Mouse (Mus musculus): Measurements from ENCODE around the gene Ppp1r13l. TPM values are rescaled to one million over a fixed set of nuclear protein-coding genes. Genes with fewer than 3 reads are reported as not detected.
A peak's percentile ranks its signal among the peaks of the same experiment; 100 is the strongest.

Gene Ppp1r13l
- polyA plus RNA-seq, 1 experiment: 21.5 TPM

- H3K27me3 ChIP-seq (ENCODE audit: control insufficient read depth, insufficient read depth, insufficient read length): no peaks in the 10 kb centered on the region
- TF ChIP-seq USF1 (IDR thresholded peaks at IDR 0.05; ENCODE audit: low read depth): no peak
- peaks cover 17% of the 10 kb centered on the region for H3K36me3 ChIP-seq (ENCODE audit: control insufficient read depth, insufficient read depth)
- H3ac ChIP-seq (ENCODE audit: control insufficient read depth, insufficient read length, low read depth): no peak overlapping the region
- H3K4me3 ChIP-seq (ENCODE audit: insufficient read depth, poor library complexity, severe bottlenecking): no peak overlapping the region
- peaks cover 34% of the 10 kb centered on the region for H3K79me2 ChIP-seq (ENCODE audit: control insufficient read depth, insufficient read depth)
- H3K79me3 ChIP-seq (ENCODE audit: low read depth): peaks cover 15% of the 10 kb centered on the region
These were observed 3.2 kb upstream of the Ppp1r13l start for GRCm38 (mm10) chr7:19356311-19356710.

- peak overlapping the region; percentile 21 for H3ac ChIP-seq (ENCODE audit: control insufficient read depth, insufficient read length, low read depth)
- peak overlapping the region; percentile 61 for H3K4me3 ChIP-seq (ENCODE audit: insufficient read depth, poor library complexity, severe bottlenecking)
- H3K79me2 ChIP-seq (ENCODE audit: control insufficient read depth, insufficient read depth): peaks cover 42% of the 10 kb centered on the region
- peaks cover 15% of the 10 kb centered on the region for H3K79me3 ChIP-seq (ENCODE audit: low read depth)
- H3K36me3 ChIP-seq (ENCODE audit: control insufficient read depth, insufficient read depth): peaks cover 11% of the 10 kb centered on the region
- TF ChIP-seq CTCF (IDR thresholded peaks at IDR 0.05; ENCODE audit: control insufficient read depth, insufficient read depth, insufficient read length): no peak
- TF ChIP-seq USF1 (IDR thresholded peaks at IDR 0.05; ENCODE audit: low read depth): no peak
- TF ChIP-seq MYOG (IDR thresholded peaks at IDR 0.05; ENCODE audit: control insufficient read depth, extremely low read depth, insufficient read length): no peak
- TF ChIP-seq MAX (IDR thresholded peaks at IDR 0.05): no peak
- TF ChIP-seq MYOD1 (IDR thresholded peaks at IDR 0.05; ENCODE audit: control insufficient read depth, insufficient read length, low read depth): no peak
- TF ChIP-seq FOSL1 (IDR thresholded peaks at IDR 0.05; ENCODE audit: insufficient read depth, low read length, poor library complexity, severe bottlenecking): no peak
- TF ChIP-seq CEBPB (IDR thresholded peaks at IDR 0.05; ENCODE audit: low read depth): no peak
- no peaks in the 10 kb centered on the region for H3K27me3 ChIP-seq (ENCODE audit: control insufficient read depth, insufficient read depth, insufficient read length)
These were observed 1.9 kb upstream of the Ppp1r13l start for GRCm38 (mm10) chr7:19357381-19358375.

- Histone ChIP-seq H3ac (ENCODE audit: control insufficient read depth, insufficient read length, low read depth) (peak overlapping the region; percentile 31), H3K79me2 (ENCODE audit: control insufficient read depth, insufficient read depth) (peaks cover 44% of the 10 kb centered on the region), H3K27me3 (ENCODE audit: control insufficient read depth, insufficient read depth, insufficient read length) (no peaks in the 10 kb centered on the region), H3K36me3 (ENCODE audit: control insufficient read depth, insufficient read depth) (peaks cover 9% of the 10 kb centered on the region), H3K79me3 (ENCODE audit: low read depth) (peaks cover 15% of the 10 kb centered on the region), H3K4me3 (ENCODE audit: insufficient read depth, poor library complexity, severe bottlenecking) (peak overlapping the region; percentile 61)
- TF ChIP-seq FOSL1 (IDR thresholded peaks at IDR 0.05; ENCODE audit: insufficient read depth, low read length, poor library complexity, severe bottlenecking) (no peak), CTCF (IDR thresholded peaks at IDR 0.05; ENCODE audit: control insufficient read depth, insufficient read depth, insufficient read length) (no peak), MYOG (IDR thresholded peaks at IDR 0.05; ENCODE audit: control insufficient read depth, extremely low read depth, insufficient read length) (no peak), CEBPB (IDR thresholded peaks at IDR 0.05; ENCODE audit: low read depth) (no peak), MYOD1 (IDR thresholded peaks at IDR 0.05; ENCODE audit: control insufficient read depth, insufficient read length, low read depth) (no peak), MAX (IDR thresholded peaks at IDR 0.05) (no peak), USF1 (IDR thresholded peaks at IDR 0.05; ENCODE audit: low read depth) (no peak)
These were observed 915 bp upstream of the Ppp1r13l start for GRCm38 (mm10) chr7:19358634-19359033.

DNA sequence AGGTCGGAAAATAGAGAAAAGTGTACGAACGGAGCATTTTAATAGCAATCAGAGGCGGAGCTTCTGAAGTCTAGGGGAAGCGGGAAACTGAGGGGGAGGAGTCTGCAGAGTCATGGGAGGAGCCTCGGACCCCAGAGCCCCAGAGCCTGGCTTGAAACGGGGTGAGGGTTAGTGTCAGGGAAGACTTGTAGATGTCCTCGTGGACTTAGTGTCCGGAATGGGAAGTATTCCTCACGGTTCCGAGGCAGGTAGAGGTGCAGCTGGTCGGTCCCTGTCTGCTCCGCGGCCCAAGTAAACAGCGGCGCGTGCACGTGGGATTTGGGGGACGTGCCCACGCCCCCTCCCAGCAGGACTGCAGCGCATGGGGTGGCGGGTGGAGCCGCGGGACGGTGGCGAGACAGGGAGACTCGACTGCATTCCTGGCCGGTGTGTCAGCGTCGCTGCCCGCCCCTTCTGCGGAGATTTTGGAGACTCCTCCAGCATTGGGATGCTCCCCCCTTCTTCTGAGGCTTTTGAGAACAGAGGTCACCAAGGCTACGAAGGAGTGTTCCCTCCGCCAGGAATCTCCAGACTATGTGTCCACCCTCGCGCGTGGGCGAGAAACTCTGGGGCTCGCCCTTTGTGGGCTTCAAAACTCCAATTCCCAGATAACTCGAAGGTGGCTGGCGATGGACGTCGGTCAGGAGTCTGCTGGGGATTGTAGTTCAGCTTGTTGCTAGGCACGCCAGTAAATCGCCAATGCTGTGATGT is 518 bp downstream of the Ppp1r13l start:
- Histone ChIP-seq H3K27me3 (ENCODE audit: control insufficient read depth, insufficient read depth, insufficient read length) (no peaks in the 10 kb centered on the region), H3K4me3 (ENCODE audit: insufficient read depth, poor library complexity, severe bottlenecking) (peak overlapping the region; percentile 61)
- no peak for TF ChIP-seq CTCF (IDR thresholded peaks at IDR 0.05; ENCODE audit: control insufficient read depth, insufficient read depth, insufficient read length)
- TF ChIP-seq MYOG (IDR thresholded peaks at IDR 0.05; ENCODE audit: control insufficient read depth, extremely low read depth, insufficient read length): no peak
- no peak for TF ChIP-seq USF1 (IDR thresholded peaks at IDR 0.05; ENCODE audit: low read depth)
- no peak for TF ChIP-seq CEBPB (IDR thresholded peaks at IDR 0.05; ENCODE audit: low read depth)
- no peak for TF ChIP-seq MYOD1 (IDR thresholded peaks at IDR 0.05; ENCODE audit: control insufficient read depth, insufficient read length, low read depth)
- peak; percentile 9 for TF ChIP-seq FOSL1 (IDR thresholded peaks at IDR 0.05; ENCODE audit: insufficient read depth, low read length, poor library complexity, severe bottlenecking)
- TF ChIP-seq MAX (IDR thresholded peaks at IDR 0.05): peak; percentile 74

GRCm38 (mm10) chr7:19360944-19361343 is 1.4 kb downstream of the Ppp1r13l start:
- Histone ChIP-seq H3K36me3 (ENCODE audit: control insufficient read depth, insufficient read depth) (peaks cover 5% of the 10 kb centered on the region), H3K79me2 (ENCODE audit: control insufficient read depth, insufficient read depth) (peaks cover 54% of the 10 kb centered on the region), H3K79me3 (ENCODE audit: low read depth) (peaks cover 15% of the 10 kb centered on the region), H3K4me3 (ENCODE audit: insufficient read depth, poor library complexity, severe bottlenecking) (peak overlapping the region; percentile 61), H3ac (ENCODE audit: control insufficient read depth, insufficient read length, low read depth) (peak overlapping the region; percentile 27), H3K27me3 (ENCODE audit: control insufficient read depth, insufficient read depth, insufficient read length) (no peaks in the 10 kb centered on the region)
- TF ChIP-seq FOSL1 (IDR thresholded peaks at IDR 0.05; ENCODE audit: insufficient read depth, low read length, poor library complexity, severe bottlenecking) (no peak), USF1 (IDR thresholded peaks at IDR 0.05; ENCODE audit: low read depth) (no peak), MAX (IDR thresholded peaks at IDR 0.05) (no peak)

More for the DNA sequence above, 518 bp downstream of the Ppp1r13l start:
- H3K36me3 ChIP-seq (ENCODE audit: control insufficient read depth, insufficient read depth): peaks cover 7% of the 10 kb centered on the region
- H3ac ChIP-seq (ENCODE audit: control insufficient read depth, insufficient read length, low read depth): peak overlapping the region; percentile 49
- peaks cover 15% of the 10 kb centered on the region for H3K79me3 ChIP-seq (ENCODE audit: low read depth)
- H3K79me2 ChIP-seq (ENCODE audit: control insufficient read depth, insufficient read depth): peaks cover 48% of the 10 kb centered on the region
